Mouse (Mus musculus) urinary bladder, postnatal 25 days (tissue): ENCODE results near the gene Ube2l3.
"Not testable (repeated sequence)": the region's sequence is repeated elsewhere in the genome, so short reads cannot be mapped to it uniquely, and the experiment has no call there.

Experiments
- DNase-seq: peaks from one replicate; pipeline ENCODE4 v3.0.0; 2022; ENCODE audit warnings: low spot score

The Ube2l3 gene

GRCm38 (mm10) chr16:17202549-17202948, at the start of gene Ube2l3:
Ube2l3 (minus strand) TSS chr16:17202649.
- DNase-seq: no peak

GRCm38 (mm10) chr16:17251539-17251938, 49.1 kb upstream of the Ube2l3 start:
- DNase-seq: peak; percentile 66

DNA sequence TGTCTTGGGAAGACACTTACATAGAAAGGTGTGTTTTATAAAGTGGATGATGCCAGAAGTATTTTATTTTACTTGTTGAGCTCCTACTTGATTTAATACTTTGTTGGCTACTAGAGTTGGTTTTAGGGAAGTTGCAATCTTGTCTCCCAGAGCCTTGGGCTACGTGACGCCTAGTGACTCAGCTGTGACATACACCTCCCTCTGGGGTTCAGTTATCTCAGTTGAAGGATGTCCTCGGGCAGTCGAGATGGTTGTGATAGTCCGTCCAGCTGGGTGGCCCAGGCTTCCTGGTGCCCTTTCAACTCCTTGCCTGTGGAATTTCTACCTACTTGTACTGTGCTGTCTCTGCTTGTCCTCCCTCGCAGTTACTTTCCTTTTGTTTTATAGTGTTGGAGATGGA, 46.7 kb upstream of the Ube2l3 start:
- DNase-seq: no peak

DNA sequence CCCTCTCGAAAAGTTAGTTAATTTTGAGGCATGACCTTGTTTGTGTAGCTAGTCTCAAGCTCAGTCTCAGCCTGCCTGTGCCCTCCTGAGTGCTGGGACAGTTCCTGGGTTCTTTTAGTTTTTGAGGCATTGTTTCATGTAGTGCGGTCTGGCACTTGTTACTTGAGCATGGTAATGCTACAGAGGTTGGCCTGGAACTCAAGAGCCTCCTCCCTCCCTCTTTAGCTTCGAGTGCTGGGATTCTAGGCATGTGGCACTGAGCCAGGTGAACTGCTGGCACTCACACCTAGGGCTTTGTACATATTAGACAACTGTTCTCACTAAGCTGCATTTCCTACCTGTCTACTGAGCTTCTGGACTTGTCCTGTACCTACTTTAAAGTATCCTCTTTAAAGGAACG, 45.3 kb upstream of the Ube2l3 start:
- DNase-seq: no peak

- no peak for DNase-seq
Observed at GRCm38 (mm10) chr16:17244996-17245395, 42.5 kb upstream of the Ube2l3 start.

GRCm38 (mm10) chr16:17243731-17244130, 41.3 kb upstream of the Ube2l3 start:
- DNase-seq: no peak

DNA sequence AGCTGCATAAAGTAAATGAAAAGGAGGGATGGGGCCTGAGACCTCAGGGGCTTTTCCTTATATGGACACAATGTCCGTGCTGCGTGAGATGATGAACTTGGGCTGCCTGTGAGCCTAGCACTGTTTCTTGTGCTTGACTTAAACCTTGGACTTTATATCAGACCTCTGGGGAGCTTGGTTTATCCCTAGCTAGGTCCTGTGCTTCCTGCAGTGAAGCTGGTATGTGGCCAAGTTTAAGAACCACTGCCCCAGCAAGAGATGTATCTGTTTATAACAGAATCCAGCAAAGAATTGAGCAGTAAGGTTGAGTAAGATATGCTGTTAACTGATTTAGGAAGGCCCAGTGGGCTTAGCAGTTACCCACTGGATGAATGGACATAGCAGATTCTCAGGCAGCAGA, 37.0 kb upstream of the Ube2l3 start:
- DNase-seq: no peak

- DNase-seq: no peak
Observed at GRCm38 (mm10) chr16:17237634-17238033, 35.2 kb upstream of the Ube2l3 start.

DNA sequence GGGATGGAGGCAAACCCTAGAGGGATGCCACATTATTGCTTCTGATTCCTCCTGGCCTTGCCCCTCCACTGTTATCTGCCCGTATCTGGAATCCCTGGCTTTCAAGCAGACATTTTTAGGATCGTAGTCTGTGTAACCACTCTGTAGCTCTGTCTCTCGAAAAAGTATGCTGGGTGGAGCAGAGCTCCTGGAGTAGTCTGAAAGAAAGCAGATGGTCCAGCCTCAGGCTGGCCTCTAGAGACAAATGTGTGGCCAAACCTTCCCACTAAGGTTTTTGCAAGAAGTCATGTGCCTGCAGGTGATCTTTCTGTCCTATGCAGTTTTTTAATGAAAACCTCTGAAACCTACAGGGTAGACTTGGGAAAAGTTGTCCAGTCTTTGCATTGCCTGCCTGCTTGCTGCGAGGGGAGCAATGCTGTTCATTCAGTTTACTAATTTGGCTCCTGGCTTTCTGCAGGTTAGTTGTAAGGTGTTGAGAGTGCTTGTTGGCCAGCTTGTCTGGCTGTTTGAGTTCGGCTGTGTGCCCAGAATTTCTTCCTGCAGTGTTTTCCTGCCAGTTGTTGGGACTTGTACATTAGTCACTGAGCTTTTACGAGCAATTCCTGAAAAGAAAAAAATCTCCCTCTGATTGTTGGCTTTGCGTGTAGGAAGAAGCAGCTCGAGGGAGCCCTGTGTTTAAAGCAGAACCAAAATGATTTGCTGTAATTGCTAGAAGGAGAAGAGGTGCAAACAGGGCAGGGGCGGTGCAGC, 32.6 kb upstream of the Ube2l3 start:
- peak; percentile 27 for DNase-seq

DNA sequence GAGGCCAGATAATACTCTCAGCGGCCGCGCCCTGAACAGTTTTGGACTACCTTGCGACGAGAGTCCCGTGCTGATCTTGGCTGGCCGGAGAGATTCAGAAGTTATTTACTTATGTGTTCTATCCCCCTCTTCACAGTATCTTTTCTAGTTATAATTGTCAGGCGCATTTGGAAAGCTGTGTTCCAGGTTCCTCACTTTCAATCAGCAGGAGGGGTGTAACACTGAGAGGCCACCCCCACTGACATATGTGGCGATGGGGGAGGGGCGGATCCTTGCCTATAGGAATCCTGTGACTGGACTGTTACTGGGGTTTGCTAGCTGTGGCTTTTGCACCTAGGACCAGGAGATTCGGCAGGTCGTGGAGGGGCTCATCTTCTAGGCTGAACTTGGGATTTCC, 32.0 kb upstream of the Ube2l3 start:
- peak; percentile 43 for DNase-seq

DNA sequence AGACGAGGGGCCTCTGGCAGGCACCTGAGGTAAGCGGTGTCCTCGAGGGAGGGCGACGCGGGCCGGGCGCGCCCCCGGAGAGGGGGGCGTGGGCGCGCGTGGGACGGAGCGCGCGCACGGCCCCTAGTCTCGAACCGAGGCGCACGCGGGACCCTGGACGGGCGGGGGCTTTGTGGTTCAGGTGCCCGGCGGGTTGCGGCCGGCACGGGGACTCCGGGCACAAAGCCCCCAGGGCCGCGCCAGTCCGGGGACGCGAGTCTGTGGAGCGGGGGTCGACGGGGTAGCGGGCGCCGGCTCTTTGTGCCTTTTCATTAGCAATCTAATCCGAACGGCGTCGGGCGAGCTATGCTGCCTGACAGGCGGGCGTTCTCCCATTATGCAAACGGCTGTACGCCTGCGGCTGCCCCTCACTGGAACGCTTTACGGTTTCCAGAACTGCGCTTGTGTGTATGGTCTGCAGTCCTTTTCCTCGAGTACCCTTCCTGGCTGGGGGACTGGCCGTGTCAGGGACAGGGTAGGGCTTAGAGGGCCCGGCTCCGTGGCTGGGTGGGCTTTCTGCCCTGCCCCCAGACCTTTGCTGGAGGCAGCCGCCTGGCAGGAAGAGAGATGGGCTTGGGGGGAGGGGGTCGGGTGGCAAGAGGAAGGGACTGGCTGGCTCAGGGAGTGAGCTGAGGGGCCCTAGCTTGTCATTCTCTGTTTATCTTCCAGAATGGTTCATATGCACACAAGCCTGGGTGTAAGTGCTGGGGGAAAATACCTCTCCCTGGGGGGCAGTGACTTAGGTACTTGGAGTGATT, 31.5 kb upstream of the Ube2l3 start:
- DNase-seq: peak; percentile 24

GRCm38 (mm10) chr16:17232794-17233701, 30.6 kb upstream of the Ube2l3 start, which contains the start of gene Hic2:
Hic2 (plus strand) TSS chr16:17233572.
- peak; percentile 92 for DNase-seq

GRCm38 (mm10) chr16:17231523-17231922, 29.1 kb upstream of the Ube2l3 start:
- not testable (repeated sequence) for DNase-seq

DNA sequence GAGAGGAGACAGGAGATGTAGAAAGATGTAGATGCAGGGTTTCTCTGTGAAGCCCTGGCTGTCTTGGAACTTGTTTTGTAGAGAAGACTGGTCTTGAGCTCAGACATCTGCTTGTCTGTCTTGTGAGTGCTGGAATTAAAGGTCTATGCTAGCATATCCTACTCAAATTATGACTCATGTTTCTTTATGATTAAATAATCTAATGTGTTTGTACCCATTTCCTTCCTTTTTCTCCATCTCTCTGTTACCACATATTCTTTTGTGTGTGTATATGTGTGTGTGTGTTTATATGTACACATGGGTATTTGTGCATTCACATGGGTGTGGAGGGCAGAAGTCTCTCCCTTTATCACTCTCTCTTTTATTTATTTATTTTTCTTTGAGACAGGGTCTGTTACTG, 24.0 kb upstream of the Ube2l3 start:
- no peak for DNase-seq

GRCm38 (mm10) chr16:17225584-17225983, 23.1 kb upstream of the Ube2l3 start:
- peak; percentile 36 for DNase-seq

DNA sequence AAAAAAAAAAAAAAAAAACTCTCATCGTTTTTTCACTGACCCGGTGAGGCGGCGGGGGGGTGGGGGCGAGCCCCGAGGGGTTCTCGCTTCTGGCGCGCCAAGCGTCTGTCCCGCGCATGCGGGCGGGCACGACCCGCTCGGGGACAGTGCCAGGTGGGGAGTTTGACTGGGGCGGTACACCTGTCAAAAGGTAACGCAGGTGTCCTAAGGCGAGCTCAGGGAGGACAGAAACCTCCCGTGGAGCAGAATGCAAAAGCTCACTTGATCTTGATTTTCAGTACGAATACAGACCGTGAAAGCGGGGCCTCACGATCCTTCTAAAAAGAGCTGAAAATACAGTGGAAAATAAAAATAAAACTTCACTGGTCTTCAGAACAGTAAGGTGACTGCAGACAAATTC, 19.7 kb upstream of the Ube2l3 start:
- DNase-seq: peak; percentile 100

DNA sequence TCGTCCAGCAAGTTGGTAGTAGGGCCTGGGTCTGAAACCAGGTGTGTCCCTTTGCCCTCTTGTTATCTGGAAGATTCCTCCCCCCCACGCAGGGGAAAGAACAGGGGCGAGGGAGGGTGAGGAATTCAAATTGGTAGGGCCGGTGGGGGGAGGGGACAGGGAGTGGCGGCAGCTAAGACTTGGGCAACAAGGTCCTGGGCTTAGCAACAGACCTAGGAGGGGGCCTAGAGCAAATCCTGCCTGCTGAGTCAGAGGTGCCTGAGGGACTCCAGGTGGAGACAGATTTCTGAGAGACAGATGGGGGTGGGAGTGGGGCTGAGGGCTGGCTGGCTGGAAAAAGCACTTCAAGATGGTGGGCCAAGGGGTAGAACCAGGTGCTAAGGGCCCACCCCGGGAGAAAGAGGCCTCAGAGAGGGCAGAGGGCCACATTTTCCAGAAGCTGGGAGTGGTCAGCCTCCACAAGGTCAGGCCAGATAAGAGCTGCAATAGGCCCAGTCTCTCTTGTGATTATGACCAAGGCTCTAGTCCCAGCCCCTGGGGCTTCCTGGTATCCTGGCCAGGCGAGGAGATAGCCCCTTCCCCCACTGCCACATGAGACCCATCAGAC, 17.8 kb upstream of the Ube2l3 start:
- peak; percentile 23 for DNase-seq

GRCm38 (mm10) chr16:17216934-17217633, 14.6 kb upstream of the Ube2l3 start:
- DNase-seq: no peak

- DNase-seq: peak; percentile 89
Observed at GRCm38 (mm10) chr16:17209981-17210838, 7.8 kb upstream of the Ube2l3 start.

DNA sequence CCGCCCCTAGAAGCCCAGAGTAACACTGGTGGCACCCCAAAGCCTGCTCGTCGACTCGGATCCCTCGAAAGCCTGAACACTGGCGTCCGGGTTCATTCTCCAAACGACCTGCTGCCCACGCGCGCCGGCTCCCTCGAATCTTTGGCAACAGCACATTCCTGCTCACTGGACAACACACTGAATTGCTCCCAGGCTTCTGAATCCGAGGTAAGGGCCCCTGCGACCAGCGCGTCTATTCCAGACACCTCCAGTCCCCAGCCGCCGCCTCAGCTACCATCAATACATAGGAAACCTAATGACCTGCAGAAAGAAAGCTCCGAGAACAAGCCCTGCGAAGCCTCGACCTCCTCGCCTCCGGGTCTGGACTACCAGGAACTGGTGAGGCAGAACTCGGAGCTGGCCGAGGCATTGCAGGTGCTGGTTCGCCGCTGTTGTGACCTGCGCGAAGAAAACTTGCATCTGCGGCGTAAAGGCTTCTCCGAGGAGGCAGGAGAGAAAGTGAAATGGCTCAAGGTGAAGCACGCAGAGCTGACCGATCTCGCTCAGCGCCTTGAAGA, 7.0 kb upstream of the Ube2l3 start:
- peak; percentile 30 for DNase-seq
